Mouse (Mus musculus) liver, embryonic 14.5 days (tissue): ENCODE measurements around the gene Tspan1.

ENCODE experiments used
- CTCF ChIP-seq: IDR thresholded peaks from 2 replicates; pipeline ENCODE4 v1.5.1; 2016; ENCODE audit warnings: antibody characterized with exemption, low read depth, control low read depth
- EP300 ChIP-seq: IDR thresholded peaks from 2 replicates; pipeline ENCODE4 v1.6.1; 2016; ENCODE audit warnings: antibody characterized with exemption, low read depth

GRCm38 (mm10) chr4:116149812-116150155 lies 17.6 kb downstream of the Tspan1 start:
- no peak for TF ChIP-seq CTCF
- TF ChIP-seq EP300 = no peak
